Mouse (Mus musculus): ENCODE measurements around the gene 2010111I01Rik.
"Not testable (repeated sequence)": the region's sequence is repeated elsewhere in the genome, so short reads cannot be mapped to it uniquely, and the experiment has no call there.

Gene 2010111I01Rik

DNA sequence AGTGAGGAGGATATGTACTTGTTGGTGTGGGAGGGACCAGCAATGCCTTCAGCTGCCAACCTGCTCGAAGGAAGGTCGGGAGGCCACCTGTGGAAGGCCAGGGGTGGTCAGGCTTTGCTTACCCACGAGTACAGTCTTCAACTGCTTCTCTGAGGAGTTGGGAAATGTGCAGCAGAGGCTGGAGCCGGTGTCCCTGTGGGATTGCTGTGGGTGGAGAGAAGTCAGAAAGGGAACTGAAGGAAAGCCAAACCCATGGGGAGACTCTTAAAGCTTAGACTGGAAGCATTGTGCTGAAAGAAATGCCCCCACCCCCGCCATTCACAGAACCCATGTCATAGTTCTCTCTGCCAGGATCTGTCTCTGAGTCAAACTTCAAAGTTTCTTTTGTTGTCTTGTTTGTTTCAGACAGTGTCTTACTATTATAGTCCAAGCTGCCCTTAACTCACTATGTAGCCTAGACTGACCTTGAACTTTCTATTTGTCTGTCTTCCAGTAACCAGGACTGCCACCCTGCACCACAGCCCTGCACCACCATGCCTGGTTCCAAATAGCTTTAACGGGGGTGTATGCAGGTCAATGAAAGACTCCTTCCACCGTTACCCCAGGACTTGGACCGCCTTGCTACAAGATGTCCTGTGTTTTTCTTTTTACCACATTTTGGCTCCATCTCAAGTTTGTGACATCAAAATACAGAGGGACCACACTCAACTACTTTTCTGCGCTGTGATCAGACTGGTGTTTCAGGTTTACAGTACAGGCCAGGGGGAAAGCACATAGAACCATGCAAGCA is 358.8 kb downstream of the 2010111I01Rik start:
- no peak for DNase-seq

DNA sequence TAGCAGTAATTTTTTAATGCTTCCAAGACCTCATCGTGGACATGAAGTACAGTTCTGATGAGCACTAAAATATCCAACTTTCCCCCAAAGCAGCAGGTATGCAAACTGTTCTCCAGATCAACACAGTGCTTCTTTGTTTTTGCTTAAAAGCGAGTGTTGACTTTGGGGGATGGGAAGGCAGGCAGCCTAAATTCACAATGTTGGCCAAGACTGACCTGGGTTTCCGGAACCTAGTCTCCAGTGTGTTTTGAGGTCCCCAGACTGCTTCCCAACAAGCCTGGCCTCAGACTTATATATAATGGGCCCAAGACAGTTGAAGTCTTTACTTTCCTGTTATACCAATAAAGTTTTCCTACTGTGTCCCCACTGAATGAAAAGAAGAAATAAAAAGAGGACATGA is 359.6 kb downstream of the 2010111I01Rik start:
- DNase-seq: no peak

DNA sequence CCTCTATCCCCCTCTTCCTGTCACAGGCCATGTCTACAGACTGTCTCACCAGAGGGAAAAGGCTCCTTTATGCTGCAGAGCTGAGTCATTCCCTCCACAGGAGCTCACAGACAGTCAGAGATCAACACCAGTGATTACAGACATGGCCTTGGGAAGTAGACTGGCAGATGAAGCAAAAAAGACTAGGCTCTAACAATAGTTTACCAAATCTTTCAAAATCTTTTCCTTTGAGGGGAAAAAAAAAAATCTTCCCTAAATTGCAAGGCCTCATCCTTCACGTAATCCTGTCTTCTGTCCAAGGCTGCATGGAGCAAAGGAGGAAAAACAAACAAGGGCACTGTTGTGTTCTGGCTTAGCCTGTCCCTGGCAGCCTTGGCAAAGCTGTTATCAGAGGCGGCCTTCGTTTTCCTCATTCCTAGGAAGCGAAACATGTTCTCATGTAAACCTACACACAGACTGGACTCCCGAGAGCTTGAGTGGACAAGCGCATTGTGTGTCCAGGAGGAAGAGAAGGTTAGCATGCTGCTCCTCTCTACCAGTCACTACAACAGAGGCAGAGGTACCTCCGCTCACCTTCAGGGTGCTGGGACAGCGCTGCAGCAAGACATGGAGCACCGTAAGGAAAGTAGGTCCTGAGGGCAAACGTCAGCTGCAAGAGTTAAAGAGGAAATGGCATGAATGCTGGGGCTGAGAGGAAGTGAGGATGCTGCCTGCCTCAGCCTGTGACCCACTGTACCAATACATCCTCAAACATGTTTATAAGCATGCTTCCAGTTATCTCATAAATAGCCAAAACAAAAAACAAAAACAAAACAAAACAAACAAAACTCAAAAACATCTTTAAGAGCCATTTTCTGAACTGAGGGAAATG is 360.5 kb downstream of the 2010111I01Rik start:
- DNase-seq: no peak

DNA sequence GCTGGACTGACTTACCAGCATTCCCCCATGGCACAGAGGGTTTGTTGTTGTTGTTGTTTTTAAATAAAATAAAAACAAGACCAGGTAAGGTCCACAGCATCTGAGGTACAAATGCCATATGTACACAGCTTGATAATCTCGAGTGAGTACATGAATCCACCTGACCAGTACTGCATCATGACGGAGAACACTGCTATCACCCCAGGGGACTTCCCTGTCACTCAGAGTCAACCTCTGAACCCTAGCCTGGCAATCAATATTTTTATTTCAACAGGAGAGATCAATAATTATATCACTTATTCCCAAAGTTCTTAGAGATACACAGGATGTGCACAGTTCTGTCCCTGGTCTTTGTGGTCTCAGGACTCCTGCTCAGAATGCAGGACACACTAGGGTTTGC is 361.3 kb downstream of the 2010111I01Rik start:
- no peak for DNase-seq

DNA sequence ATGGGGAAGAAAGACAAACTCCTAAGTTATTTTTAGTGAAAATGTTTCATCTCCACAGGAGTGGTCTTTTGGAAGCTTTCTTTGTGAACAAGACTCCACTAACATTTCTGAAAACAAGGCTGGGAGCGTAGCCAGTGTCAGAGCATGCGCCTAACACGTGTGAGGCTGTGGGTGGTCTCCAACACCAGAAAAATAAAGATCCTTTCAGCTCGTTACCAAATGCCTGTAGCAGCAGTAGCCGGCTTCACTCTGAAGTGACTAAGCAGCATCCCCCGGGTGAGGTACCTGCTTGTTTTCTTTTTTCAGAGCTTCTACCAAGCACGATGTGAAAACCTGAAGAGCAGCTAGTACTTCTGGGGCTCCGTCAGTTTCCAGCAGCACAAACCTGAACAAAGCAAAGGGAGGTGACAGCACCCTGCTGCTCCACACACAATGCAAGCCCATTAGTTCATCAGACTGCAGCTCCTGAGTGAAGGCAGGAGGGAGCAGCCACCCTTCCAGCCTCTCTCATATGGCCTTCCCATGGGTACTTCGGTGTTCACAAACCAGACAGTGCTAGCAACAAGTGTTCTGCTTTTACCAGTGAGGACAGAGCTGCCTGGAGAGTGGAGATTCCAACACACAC is 365.7 kb downstream of the 2010111I01Rik start:
- DNase-seq: no peak

DNA sequence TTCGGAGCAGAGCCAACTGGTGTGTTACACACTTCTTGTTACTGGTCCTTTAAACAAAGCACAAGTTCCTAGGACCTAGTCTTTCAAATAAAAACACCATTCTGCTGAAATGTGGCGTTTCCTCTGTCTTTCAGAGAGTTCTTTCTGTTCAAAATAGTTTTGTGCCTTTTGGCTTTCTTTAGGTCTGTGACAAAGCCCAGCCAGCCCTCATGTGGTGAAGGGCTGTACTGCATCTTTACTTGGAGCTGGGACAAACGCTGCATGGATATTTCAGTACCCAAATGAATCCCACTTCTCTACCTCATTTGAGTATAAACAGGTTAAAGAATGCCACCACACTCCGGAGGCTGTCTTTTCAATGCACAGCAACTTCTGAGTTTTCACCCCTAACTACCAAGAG is 366.7 kb downstream of the 2010111I01Rik start:
- peak; percentile 67 to 88 for DNase-seq

DNA sequence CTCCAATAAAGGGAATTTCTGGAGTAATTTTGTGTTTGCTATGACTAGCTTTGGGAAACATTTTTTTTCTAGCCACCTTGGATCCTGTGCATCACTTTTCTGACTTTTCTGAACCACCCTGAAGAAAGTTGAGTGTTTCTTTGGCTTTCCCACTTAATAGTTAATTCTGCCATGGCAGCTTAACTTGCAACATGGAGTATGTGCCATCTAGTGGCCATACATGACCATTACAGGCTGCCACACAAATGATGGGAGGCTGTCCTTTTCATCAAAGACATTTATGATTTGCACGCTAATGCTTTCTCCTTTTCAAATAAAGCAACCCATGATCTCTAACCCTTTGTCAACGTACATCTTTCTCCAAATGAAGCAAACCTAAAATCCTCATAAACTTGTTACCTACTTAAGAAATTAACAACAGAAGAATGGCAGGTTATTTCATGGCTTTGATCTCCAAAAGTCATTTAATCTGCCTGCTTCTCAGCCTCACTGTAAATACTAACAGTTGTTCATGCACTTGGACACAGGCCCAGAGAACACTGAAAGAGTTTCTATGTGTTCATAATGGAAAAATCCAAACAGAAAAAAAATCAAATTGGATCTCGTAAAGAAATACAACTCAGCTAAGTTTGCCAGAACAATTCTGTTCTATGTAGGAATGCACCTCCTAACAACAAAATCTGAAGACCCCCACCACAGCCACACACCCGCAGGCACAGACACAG is 368.0 kb downstream of the 2010111I01Rik start:
- DNase-seq: peak; percentile 49 to 78

DNA sequence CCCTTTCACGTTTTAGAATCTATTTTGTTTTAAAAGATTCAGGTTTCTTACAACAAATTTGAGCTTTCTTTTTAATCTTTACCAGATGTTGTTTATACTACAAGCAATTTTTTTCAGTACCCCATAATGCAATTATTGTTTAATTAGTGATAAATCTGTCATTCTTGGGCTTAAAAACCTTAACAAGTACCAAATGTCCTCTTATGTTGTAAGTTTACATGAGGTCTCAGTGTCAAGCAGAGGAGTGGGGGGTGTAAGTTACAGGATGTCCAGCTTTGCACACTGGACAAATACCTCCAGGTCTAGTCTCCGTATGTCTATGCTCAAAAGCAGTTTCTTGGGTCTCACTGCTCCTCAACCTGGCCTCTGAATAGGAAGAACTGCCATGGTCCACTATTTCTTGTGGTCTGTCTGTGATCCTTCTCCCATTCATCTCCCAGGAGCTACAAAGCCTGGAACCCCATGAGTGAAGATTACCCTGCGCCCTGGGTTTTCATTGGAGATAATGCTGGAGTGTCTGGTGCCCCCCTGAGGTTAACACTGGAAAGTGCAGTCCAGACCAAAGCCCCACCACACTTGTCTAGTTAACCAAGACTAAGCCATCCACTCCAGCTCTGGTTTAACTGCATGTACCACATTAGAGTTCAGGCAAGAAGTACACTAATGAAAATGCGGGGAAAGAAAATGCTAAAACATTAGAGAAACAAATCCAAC is 370.9 kb downstream of the 2010111I01Rik start:
- peak in 1 of 2 experiments; percentile 59 for DNase-seq

DNA sequence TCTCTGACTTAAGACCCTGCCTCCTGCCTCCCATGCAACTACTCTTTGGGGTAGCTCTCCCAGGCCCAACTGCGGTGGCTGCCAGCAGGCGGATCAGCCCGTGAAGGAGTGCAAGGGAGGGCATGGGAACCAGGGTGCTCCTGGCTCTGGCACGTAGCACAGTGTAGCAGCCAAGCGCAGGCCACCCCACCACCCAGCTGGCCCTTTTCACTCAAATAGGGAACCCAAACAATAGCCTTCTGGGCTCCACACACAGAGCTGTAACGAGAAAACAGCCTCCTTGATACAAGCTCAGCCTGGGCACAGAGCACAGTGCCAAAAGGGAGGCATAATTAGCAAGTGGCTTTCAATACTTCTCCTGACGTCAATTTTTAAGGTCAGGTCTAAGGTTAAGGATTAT is 371.6 kb downstream of the 2010111I01Rik start:
- no peak for DNase-seq

DNA sequence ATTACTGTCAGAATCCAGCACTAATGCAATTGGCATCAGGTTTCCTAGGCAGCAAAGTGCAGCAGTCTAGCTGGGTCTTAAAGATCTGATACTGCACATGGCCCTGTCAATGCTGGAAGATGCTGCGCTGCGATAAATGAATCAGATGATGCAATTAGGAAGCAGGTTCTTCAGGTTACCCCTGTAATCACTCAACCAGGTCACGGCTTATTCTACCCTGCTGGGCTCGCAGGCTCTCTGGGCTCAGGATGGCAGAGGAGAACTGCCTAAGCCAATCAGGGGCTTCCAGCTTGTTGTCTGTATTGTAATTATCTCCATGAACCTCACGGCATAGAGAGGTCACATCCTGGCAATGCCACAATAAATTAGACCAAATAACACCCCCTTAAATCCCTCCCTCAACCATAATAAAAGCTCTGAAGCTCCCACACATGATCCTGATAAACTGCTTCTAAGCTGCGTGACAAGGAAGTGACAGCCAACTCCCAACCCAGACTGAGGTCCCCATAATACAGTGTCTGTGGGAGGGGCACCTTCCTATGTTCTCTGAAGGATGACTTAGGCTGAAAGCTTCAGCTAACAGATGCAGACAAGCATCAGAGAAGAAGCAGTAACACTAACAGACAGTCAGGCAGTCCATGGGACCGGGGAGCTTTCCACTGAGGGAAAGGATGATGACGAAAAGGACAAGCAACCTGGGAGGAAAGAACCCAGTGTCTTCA is 372.7 kb downstream of the 2010111I01Rik start:
- no peak for DNase-seq

DNA sequence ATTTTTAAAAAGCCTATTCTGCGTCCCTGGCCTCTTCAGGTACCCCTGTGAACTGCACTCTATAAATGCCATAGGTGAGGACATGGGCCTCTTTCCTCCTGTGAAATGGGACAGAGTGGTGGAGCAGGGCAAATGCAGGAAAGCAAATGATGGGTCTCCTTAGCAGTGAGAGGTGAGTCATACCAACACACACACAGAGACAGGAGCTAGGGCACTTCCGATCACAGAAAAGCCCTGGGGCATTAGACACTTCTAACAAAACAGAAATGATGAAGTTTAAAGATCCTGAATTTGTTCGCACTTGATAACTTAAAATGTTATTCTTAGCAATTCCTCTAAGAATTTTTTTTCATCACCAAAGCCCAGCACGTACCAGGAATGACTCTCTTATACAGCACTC is 375.3 kb downstream of the 2010111I01Rik start:
- no peak for DNase-seq

DNA sequence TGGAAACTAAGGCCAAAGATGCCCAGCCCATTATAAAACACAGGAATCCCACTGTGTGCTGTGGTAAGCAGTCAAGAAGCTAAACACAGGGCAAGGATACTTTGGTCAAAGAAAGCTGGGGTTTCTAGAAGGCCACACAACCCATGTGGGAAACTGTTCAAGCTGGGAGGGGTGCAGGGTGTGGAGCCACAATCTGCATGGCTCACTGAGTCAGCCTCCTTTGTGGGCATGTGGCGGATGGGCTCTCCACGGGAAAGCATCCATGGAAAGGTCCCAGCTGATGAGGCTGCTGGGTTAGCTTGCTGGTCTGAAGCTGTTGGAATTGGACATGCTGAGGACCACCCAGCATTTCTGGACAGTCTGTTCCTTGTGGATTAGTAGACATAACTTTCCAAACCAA is 378.1 kb downstream of the 2010111I01Rik start:
- DNase-seq: no peak

DNA sequence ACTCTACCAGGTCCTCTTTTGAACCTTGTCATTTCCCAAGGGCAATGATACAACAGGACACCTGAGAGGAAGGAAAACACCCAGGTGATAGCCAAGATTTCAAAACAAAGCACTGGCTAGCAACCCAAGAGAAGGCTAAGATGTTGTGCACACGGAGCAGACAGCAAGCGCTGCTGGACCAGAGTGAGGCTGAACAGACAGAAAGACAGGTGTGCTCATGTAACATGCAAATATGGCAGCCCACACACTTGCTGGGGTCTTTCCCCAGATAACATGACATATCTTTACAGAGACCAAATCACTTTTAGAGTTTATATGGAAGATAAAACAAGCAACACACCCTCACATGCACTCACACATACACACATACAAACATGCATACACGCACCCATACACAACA is 379.8 kb downstream of the 2010111I01Rik start:
- DNase-seq: no peak

DNA sequence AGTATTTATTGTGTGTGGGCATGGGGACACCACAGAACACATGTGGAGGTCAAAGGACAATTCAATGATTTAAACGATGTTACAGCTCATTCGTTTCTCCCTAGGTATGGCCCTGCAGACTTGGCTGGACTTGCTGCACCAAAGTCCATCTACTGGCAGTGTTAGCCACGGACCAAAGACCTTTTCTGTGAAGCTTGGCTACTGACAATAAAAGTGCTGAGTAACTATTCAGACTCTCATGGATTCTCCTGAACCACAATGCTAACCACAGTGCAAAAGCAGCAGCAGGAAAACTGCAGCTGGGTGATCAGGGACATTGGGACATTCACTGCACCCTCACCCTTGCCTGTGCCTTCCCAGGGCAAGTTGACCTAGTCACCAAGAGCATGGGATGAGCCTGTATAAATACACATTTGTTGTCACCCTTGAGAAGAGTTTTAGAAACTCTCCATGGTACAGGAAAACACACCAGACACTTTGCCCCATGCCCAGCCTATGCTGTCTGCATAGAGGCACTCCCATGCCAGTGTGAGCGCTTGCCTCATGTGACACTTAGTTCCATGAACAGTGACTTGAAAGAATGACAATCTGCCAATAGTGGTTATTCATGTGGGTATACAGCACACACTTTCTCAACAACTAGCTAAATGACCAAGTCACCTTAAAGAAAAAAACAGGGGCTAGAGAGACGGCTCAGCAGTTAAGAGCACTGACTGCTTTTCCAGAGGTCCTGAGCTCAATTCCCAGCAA is 381.0 kb downstream of the 2010111I01Rik start:
- peak; percentile 63 to 83 for DNase-seq

DNA sequence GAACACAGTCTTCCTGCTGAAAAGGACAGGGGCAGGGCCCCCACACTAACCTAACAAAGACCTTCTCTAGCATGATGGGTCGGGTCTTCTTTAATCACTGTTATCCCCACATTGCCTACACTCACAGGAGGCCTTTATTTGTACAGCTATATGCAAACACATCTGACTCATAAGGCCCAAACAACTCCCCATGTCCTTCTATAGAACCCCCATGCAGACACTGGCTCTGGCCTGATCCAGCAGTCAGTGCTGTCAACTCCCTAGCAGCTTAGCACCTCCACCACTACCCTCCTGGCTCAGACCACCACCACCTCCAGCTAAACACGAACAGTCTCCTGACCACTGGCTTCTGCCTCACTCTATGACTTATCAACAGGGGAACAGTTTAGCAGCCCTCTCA is 382.9 kb downstream of the 2010111I01Rik start:
- no peak for DNase-seq

DNA sequence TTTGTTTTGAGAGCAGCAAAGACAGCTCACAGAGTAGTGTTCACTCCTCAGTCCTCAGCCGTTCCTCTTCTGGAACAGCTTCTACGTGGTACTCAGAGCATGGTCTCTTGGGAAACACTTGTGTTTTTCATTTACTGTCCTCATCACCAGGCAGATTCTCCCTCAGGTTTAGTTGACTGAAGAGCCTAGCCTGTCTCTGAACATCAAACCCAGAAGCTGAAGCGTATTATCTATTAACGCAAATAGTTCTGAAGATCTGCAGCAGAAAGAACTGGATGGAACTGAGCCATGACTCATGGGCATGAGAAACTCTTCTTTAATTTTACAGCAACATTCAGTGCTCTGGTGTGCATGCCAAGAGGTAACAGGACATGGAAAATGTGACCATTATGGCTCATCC is 385.4 kb downstream of the 2010111I01Rik start:
- no peak for DNase-seq

DNA sequence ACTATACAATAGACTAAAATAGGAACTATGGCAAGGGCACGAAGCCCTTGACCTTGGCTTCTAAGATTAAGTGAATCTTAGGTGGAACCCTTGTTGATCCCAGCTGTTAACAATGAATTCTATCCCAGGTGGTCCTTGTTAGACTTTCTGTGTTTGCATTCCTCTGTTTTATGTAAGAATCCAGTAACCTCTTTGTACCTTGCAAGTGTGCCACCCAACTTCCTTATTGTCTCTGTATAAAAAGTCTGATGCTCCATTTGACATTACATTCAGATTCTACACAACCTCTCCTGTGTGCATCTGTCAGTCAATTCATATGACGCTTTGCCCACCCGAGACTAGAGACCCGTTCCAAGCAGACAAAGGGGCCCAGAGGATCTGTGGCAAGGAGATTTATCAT is 388.6 kb downstream of the 2010111I01Rik start:
- DNase-seq: not testable (repeated sequence)

DNA sequence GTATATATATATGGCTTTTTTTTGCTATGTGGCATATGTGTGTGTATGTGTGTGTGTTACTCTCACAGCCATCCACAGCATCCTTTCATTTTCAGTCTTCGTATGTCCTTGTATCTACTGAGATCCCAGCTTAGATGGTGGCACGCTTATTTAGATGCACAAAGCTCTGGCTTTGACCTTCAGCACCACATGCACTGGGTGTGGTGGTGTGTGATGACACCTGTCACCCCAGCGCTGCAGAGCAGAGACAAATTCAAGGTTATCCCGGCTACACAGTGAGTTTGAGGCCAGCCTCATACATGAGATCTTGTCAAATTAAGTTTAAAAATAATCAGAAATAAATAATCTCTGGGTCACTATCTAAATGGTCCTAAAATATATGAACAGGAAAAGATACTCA is 391.4 kb downstream of the 2010111I01Rik start:
- no peak for DNase-seq

DNA sequence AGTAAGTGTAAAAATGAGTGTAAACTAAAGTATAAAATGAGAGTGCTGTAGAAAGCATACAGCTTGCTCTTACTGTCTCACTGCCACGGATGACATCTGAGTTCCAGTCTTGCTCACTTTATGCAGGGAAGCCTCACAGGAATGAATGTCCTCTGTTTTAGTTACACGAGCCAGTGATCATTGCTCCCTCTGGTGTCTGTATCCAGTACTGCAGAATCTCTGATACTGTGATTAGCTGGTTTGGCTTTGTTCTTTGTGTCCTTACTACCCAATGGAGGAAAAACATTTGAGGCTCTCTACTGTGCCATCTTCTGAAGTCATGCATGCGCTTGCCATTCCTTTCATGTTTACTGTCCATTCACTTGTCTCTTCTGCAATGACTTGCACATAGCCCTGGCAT is 391.9 kb downstream of the 2010111I01Rik start:
- DNase-seq: peak; percentile 68 to 83

DNA sequence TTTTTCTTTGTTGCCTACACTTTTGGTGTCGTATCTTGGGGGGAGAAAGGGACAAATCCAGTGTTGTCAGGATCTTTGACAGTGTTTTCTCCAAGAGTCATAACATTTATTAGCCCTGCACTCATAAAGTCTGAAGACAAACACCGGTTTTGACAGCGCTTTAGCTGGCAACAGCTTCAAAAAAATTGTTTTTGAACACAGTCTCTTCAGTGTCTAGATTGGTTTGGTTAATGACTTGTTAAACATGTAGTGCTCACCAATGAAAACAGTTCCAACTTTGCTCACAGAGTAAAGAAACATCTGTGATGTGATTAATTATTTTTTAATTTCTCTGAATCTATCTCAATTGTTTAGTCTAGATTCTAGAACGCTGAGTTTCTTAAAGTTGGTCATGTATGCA is 394.7 kb downstream of the 2010111I01Rik start:
- DNase-seq: no peak
